Mouse (Mus musculus) kidney, adult 2 months (tissue): Measurements from ENCODE around the gene Fam178b. TPM values are rescaled to one million over a fixed set of nuclear protein-coding genes. Genes with fewer than 3 reads are reported as not detected.
A peak's percentile ranks its signal among the peaks of the same experiment; 100 is the strongest.

Experiments
- DNase-seq: peaks from one replicate; pipeline ENCODE4 v3.0.0; 2021
- H3K27ac ChIP-seq: fragments of 200-500 bp; 2 replicates; pipeline ENCODE4 v1.5.1; 2012; ENCODE audit warnings: low read depth, low read length, control low read depth, inconsistent platforms; ENCODE audit not compliant: insufficient read depth
- H3K27me3 ChIP-seq: fragments of 200-500 bp; replicated peaks from 2 replicates; pipeline ENCODE4 v1.6.1; 2012; ENCODE audit warnings: mild to moderate bottlenecking, moderate library complexity, low read length, inconsistent platforms; ENCODE audit not compliant: control insufficient read depth, insufficient read depth
- H3K36me3 ChIP-seq: fragments of 200-500 bp; 2 replicates; pipeline ENCODE4 v1.6.1; 2012; ENCODE audit warnings: mild to moderate bottlenecking, moderate library complexity, low read length, inconsistent platforms; ENCODE audit not compliant: control insufficient read depth, insufficient read depth
- H3K4me1 ChIP-seq: fragments of 200-500 bp; 2 replicates; pipeline ENCODE4 v1.6.1; 2011; ENCODE audit warnings: low read length; ENCODE audit not compliant: control insufficient read depth, insufficient read depth
- H3K4me3 ChIP-seq: fragments of 200-500 bp; 2 replicates; pipeline ENCODE4 v1.5.1; 2011; ENCODE audit warnings: mild to moderate bottlenecking, low read depth, low read length, control low read depth; ENCODE audit not compliant: insufficient read depth
- CTCF ChIP-seq: fragments of 200-500 bp; conservative IDR thresholded peaks from 2 replicates; pipeline ENCODE4 v1.5.1; 2011; ENCODE audit warnings: low read depth, mild to moderate bottlenecking, control low read depth, low read length, moderate library complexity, mixed read lengths; ENCODE audit not compliant: insufficient read depth, insufficient read length
- POLR2A ChIP-seq: fragments of 200-500 bp; IDR thresholded peaks from one replicate; pipeline ENCODE4 v1.6.1; 2011; ENCODE audit warnings: low read depth, low read length, control low read depth
- WGBS: fragments of 180-500 bp; shearing (Covaris S2); methylation state at CpG from one replicate; pipeline ENCODE4 v1.1.7; 2018; 5-methylcytosine and 5-hydroxymethylcytosine counted together
- polyA plus RNA-seq: library from polyadenylated mRNA; depleted of rRNA; stranded (reverse); fragments of >200 nt; gene quantifications from 2 replicates; pipeline ENCODE4 v1.2.3, GENCODE M21; 2012

Fam178b gene
- polyA plus RNA-seq, 1 experiment = 1.1 TPM

DNA sequence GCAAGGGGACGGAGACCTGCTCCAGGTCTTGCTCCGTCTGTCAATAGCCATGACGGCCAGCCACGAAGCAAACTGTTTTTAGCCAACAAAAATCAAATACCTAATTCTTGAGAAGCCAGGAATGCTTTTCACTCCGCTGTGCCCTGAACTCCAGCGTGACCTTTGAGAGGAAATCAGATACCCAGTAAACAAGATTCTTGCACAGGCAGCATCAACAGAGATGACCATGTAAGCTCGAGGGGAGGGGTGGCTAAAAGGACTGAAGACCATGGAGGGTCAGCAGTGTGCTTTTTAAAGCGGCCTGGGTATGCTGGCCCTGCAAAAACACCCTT, 146.6 kb downstream of the Fam178b start:
- peaks cover 11% of the 10 kb centered on the region; the same call in 1 of the 2 replicates for H3K4me1 ChIP-seq
- H3K27me3 ChIP-seq = no peaks in the 10 kb centered on the region
- H3K36me3 ChIP-seq = no peaks in the 10 kb centered on the region
- TF ChIP-seq POLR2A = no peak
- no peak for TF ChIP-seq CTCF
- H3K4me3 ChIP-seq = no peak overlapping the region
- no peak for DNase-seq
- WGBS = 54% methylated on average over 8 of the region's 8 CpGs
- H3K27ac ChIP-seq = peak overlapping the region; percentile 8; the same call in 1 of the 2 replicates

DNA sequence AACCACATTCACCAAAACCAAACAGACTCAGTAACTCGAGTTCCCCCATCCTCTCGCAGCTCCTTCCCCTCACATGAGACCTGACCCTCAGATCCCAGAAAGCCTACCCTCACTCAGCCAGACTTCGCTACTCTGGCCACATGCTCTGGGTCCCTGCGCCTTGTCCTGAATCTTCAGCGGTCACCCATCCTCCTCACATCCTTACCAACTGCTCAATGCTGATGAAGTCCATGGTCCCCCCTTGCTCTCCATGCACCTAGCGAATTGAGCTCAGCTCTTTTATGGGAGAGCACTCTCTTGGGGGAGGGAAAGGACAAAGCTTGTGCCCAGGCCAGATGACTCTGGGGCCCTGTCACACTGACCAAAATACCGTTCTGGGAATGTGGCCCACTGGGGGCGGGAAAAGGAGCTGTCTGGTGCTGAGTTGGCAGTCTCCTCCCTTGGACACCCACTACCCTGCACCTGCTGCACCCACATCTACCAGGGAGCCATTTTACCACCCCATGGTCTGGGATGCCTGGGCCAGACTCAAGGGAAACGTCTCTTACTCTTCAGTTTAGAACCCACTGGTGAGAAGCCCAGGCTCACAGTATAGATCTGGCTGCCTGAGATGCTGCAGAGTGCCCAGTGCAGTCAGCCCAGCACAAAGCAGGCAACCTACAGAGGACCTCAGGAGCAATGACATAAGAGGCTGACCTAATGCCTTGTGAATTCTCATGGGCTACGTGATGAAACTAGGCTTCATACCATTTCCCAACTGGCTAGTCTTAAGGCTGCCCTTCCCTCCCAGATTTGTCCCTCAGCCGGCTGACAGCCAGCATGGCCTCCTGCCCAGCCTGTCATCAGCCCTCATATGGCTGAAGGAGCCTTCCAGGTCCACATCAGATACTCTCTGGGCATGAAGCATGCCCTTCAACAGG, 147.2 kb downstream of the Fam178b start:
- TF ChIP-seq CTCF (no peak), POLR2A (no peak)
- H3K4me3 ChIP-seq = no peak overlapping the region
- H3K4me1 ChIP-seq = peaks cover 11% of the 10 kb centered on the region; the same call in 1 of the 2 replicates
- H3K27ac ChIP-seq = peak overlapping the region; percentile 8; the same call in 1 of the 2 replicates
- WGBS = 78% methylated on average over 11 of the region's 11 CpGs
- DNase-seq = peak; percentile 38
- H3K36me3 ChIP-seq = no peaks in the 10 kb centered on the region
- no peaks in the 10 kb centered on the region for H3K27me3 ChIP-seq

DNA sequence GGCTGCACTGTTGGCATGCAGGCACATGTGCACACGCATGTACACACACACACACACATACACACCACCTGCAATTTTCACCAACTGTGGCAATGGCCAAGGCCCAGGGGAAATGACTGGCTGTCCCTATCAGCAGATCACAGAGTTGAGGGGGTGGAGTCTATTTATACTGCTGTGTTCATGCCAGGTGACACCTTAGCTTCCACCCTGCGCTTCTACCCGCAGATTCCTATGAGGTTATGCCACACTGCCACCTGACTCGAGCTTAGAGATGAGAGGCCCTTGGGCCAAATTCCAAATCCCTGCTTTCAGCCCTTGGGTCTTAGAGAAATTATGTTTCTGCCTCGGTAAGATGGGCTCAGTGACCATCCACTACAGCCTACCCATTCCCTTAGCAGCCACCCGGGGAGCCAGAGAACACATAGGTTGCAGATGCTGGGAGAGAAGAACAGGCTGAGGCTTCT, 148.4 kb downstream of the Fam178b start:
- Histone ChIP-seq H3K27ac (no peak overlapping the region), H3K27me3 (no peaks in the 10 kb centered on the region), H3K36me3 (no peaks in the 10 kb centered on the region), H3K4me1 (peaks cover 9% of the 10 kb centered on the region; the same call in 1 of the 2 replicates), H3K4me3 (no peak overlapping the region)
- peak; percentile 31 for DNase-seq
- TF ChIP-seq CTCF = no peak; the same call in 1 of the 2 replicates
- no peak for TF ChIP-seq POLR2A
- 43% methylated on average over 6 of the region's 6 CpGs for WGBS

DNA sequence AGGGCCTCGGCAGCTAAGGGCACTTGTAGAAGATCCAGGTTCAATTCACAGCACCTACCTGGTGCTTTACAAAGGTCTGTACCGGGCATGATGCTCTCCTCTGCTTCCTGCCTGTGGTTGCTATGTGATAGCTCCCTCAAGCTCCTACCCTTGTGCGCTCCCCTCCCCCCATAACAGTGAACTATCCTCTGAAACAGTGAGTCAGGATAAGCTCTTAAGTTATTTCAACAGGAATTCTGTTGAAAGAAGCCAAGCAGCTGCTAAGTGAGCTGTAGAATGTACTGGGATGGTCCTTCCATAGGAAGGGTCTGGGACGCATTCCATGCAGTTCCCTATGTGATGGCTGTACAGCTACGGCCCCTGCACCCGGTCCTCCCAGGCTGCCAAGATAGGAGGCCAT, 149.4 kb downstream of the Fam178b start:
- TF ChIP-seq POLR2A = no peak
- H3K4me3 ChIP-seq = no peak overlapping the region
- no peak overlapping the region for H3K27ac ChIP-seq
- H3K4me1 ChIP-seq = 0 out of 2 replicates have a peak, but pooled peaks cover 7% of the 10 kb centered on the region
- H3K36me3 ChIP-seq = no peaks in the 10 kb centered on the region
- no peak for DNase-seq
- H3K27me3 ChIP-seq = no peaks in the 10 kb centered on the region
- WGBS = 89% methylated on average over 6 of the region's 6 CpGs

DNA sequence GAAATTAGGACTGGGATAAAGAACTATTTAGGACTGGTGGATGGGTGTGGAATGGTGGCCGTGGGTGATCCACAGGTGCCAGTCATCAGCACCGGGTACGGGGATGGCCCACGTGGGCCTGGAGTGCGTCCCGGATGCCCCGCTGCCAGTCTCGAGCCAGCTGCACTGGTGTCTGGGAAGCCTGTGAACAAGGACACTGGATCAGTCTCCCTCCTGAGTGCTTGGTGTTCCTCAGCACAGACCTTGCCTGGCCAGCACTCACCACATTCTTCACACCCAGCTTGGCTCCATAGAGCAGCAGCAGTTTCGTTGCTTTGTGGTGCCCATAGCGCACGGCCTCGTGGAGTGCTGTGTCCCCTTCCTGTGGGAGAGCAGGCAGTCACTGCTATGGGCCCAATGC, 151.5 kb downstream of the Fam178b start:
- Histone ChIP-seq H3K4me1 (0 out of 2 replicates have a peak, but pooled peaks cover 7% of the 10 kb centered on the region), H3K4me3 (no peak overlapping the region), H3K27me3 (no peaks in the 10 kb centered on the region), H3K36me3 (no peaks in the 10 kb centered on the region), H3K27ac (no peak overlapping the region)
- TF ChIP-seq POLR2A = no peak
- no peak for TF ChIP-seq CTCF
- 87% methylated on average over 12 of the region's 12 CpGs for WGBS
- DNase-seq = no peak

DNA sequence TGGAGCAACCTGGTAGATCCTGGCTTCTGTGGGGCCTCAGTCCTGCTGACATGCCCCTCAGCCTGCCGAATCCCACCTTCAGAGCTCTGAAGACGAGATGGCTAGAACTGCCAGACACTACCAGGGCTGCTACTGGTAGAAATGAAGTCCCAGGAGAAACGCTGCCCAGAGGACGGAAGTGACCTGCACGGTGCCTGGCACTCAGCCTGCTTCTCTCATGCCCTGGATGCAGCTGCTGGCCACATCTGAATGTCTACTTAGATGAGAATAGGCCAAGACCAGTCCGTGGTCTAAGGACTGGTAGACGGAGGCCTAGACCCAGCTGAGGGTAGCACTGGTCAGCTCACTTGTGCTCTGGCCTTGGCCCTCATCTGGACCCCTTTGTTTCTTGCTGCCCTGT, 152.0 kb downstream of the Fam178b start:
- WGBS = 84% methylated on average over 7 of the region's 7 CpGs
- Histone ChIP-seq H3K27me3 (no peaks in the 10 kb centered on the region), H3K4me3 (no peak overlapping the region), H3K4me1 (0 out of 2 replicates have a peak, but pooled peaks cover 6% of the 10 kb centered on the region), H3K36me3 (no peaks in the 10 kb centered on the region), H3K27ac (no peak overlapping the region)
- DNase-seq = no peak
- TF ChIP-seq CTCF = no peak
- no peak for TF ChIP-seq POLR2A

DNA sequence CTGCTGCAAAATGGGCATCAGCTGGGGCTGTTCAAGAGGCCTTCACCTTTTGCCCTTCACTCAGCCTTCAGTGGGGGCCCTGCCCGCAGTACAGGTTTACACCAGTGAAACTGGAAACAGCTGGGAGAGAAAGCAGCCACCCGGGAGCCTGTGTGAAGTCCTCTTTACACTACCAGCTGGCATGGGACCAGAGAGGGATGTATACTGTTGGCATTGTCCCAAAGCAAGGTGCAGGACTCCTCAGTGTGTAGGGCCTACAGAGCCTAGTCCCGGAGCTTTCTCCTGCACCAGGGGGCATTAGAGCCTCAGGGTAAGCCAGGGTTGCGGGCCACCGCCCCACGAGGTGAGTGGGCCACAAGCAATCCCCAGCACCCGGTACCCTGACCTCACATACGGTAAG, 152.5 kb downstream of the Fam178b start:
- DNase-seq = no peak
- Histone ChIP-seq H3K4me3 (no peak overlapping the region), H3K36me3 (no peaks in the 10 kb centered on the region), H3K4me1 (0 out of 2 replicates have a peak, but pooled peaks cover 3% of the 10 kb centered on the region), H3K27ac (no peak overlapping the region), H3K27me3 (no peaks in the 10 kb centered on the region)
- WGBS = 65% methylated on average over 8 of the region's 8 CpGs
- no peak for TF ChIP-seq CTCF
- TF ChIP-seq POLR2A = no peak
